Mouse (Mus musculus) retina, postnatal 7 days (tissue): ENCODE results near the gene Aox3.

Experiments used
- DNase-seq: peaks from one replicate; pipeline ENCODE4 v3.0.0-alpha.2; 2012; ENCODE audit warnings: low read depth, low spot score

Aox3 gene

DNA sequence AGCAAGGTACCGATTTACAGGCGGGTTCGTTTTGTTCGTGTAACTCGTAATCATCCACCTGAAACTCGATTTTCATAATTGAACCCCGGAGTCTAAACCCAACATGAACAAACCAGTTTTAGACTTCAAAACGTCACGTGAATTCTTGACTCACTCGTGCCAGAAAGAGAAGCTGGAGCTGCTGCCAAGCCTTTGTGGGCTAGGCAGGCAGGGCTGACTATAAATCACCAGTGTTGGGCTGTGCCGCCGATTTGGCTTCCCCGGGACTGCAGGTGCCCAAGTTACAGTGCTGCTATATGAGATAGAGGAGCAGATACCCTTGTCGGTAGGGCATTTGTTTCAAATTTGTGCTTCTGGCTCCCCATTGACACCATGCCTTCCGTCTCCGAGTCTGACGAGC lies 97.3 kb downstream of the Aox3 start, which contains the start of gene Aox4:
TSS of gene Aox4 (plus strand) at position 195 of the 400 bp plus-strand sequence.
- DNase-seq, result no peak

DNA sequence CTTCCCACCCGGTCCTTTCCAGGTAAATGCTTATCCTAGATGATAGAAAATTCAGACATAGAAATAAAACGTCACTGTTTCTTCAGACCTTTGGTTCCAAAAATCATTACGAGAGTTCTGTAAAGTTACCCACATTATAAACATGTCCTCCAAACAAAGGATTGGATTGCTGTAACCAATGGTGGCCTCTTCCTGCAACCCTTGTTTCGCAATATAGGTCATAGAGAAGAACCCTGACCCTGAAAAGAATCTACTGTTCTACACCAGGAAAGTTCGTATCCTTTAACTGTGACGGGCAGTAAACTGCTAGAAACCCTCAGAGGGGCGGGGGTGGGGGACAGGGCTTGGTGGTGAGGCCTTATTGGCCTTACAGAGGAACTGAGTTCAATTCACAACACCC lies 99.9 kb downstream of the Aox3 start:
- DNase-seq, result no peak

DNA sequence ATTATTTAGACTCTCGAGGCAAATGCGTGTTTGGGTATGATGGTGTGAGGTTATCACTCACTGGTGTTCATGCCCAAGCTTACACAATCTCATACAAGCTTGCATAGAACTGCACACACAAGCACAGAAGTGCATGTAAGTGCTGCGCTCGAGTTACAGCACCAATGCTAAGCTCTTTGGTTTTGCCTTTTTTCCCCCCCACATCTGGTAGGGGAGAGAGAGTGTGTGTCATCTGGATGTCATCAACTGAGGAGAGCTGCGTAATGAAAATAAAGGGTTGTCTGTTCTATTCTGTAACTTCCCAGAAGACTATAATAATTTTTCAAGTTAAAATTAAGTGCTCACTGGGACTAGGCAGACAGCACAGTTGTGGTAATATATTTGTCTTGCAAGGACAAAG lies 100.9 kb downstream of the Aox3 start:
- DNase-seq, result no peak

DNA sequence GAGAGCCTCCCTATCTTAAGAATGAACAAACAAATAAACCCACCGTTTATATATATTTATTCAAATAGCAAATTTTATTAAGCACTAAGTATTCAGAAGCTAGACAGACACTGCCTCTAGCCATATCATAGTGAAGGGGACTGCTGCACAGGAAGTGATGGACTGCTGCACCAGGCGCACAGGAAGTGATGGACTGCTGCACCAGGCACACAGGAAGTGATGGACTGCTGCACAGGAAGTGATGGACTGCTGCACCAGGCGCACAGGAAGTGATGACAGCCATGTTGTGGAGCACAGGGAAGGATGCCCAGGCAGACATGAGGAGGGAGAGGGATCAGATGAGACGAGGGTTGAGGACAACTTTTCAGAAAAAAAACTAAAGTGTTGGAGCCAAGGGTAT lies 102.4 kb downstream of the Aox3 start:
- DNase-seq, result no peak

DNA sequence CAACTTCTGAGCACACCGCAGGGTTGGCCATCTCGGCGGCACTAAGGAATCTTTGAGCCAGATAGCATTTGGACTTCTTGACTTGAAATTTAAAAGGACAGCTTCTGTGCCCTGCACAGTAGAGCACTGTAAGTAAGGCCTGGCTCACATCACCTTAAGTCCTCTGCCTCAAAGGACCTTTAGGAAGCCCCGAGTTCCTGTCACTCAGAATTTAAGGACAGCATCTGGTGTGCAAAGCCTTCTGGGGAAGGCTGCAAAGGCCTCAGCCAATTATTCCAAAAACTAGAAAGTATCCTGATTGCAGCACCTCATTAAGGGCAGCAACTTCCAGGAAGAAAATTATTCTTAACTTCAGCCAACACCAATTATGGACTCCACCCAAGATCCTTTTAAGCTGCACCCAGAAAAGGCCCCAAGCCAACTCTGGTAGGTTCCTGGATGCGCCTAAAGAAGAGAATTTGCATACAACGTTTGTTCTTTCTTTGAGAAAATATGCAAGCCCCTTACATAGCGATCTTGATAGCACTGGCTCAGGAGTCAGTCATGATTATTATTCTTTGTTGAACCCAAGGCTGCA lies 103.1 kb downstream of the Aox3 start:
- no peak for DNase-seq

DNA sequence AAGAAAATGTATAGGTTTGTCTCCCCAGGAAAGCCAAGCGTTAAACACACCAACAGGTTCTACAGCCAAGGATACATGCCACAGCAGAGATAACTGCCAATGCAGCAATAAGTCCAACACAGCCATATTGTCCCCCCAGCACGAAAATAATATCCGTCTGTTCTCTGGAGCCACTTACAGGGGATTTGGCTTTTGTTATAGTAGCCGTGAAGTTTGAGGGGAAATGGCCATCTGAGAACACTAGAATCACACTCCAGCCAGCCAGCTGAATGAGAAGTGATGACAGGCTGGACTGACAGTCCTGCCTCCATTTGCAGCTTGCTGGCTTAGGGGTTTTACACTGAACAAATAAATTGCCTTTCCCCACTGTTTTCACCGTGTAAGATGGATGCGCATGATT lies 108.1 kb downstream of the Aox3 start:
- DNase-seq, result no peak

DNA sequence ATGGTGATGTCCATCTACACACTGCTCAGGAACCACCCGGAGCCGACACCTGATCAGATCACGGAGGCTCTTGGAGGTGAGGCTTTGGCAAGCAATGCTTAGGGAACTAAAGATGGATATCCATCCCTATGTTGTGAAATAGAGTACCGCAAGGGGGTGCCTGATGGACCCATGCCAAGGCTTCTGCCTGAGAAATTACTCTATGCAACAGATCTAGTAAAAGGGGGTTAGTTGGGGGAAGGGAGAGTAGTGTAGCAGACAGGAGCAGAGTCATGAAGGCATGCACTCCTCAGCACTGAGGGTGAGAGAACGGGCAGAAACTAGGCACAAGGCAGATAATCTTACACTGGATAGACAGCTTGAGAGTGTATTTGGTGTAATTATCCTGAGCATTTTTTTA lies 108.9 kb downstream of the Aox3 start:
- no peak for DNase-seq

DNA sequence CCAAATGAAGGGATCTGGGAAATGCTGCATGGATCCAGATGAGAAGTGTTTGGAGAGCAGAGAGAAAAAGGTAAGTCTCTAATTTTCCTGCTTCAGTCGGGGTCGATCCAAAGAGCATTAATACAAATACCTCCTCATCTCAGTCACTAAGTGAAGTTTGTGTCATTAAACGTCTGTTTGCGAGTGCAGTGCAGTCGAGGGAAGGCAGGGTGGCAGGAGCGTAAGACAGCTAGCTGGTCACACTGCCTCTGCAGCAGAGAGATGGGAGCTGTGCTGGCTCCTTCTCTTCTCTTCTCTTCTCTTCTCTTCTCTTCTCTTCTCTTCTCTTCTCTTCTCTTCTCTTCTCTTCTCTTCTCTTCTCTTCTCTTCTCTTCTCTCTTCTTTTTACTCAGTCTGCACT lies 115.2 kb downstream of the Aox3 start:
- DNase-seq, result no peak

DNA sequence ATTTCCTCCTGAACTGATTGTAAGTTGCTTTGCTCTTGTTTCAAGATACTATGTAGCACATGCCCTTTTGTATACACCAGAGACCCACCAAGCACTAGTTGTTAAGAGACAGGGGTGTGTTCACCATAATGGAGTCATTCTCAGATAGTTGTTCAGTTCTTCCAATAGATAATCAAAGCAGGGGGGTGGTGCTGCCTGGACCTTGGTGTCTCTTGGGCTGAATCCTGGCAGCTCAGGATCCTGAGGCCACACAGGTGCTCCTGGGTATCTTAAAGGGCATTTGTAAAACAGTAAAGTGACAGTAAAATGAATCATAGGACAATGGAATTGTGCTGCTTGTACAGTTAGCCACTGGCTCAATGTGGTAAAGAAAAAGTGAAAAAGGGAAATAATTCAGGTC lies 116.0 kb downstream of the Aox3 start:
- no peak for DNase-seq

DNA sequence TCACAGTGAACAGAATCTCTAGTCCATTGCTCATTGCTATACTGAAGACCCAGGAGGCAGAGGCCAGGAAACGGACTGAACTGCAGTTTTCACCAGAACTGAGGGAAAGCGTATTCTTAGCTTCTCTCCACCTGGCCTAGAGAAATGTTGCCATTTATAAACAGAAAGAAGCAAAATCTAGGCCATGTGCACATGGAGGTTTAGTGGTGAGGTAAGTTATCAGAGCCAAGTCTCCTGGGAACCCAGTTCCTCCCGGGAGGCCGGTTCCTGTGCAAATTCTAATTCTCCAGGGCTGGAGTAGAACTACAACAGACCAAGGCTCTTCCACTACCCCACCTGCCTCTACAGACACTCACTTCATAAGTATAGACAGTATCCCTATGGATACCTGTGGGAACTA lies 116.8 kb downstream of the Aox3 start:
- DNase-seq, result no peak

DNA sequence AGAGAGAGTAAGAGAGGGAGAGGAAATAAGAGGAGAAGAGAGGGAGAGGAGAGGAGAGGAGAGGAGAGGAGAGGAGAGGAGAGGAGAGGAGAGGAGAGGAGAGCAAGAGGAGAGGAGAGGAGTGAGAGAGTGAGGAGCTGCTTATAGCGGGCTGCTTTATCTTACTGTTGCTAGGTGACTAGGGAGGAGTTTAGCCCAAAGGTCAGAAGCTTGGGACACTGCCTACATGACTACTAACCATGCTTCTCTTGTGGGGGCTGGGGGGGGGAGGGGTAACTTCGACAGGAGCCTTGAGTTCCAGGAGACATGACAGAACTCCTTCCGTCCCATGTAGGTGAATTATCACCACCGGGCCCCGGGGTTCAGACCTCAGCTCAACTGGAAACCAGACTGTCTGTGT lies 117.6 kb downstream of the Aox3 start:
- DNase-seq, result no peak

DNA sequence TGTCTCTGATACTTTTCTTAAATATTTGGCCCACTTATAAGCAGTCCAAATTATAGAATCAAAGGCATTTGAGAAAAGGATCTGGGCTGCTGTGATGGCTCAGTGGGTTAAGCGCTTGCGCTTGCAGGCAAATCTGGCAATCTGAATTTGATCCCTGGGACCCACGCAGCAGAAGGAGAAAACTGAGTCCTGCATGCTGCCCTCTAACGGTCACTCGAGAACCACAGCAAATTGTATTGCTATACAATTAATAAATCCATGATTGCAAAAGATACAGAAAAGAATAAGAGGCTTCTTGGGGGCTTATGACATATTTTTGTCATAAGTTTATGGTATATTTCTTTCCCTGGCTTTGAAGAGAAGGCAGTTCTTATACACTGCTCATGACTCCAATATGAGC lies 122.5 kb downstream of the Aox3 start:
- no peak for DNase-seq

DNA sequence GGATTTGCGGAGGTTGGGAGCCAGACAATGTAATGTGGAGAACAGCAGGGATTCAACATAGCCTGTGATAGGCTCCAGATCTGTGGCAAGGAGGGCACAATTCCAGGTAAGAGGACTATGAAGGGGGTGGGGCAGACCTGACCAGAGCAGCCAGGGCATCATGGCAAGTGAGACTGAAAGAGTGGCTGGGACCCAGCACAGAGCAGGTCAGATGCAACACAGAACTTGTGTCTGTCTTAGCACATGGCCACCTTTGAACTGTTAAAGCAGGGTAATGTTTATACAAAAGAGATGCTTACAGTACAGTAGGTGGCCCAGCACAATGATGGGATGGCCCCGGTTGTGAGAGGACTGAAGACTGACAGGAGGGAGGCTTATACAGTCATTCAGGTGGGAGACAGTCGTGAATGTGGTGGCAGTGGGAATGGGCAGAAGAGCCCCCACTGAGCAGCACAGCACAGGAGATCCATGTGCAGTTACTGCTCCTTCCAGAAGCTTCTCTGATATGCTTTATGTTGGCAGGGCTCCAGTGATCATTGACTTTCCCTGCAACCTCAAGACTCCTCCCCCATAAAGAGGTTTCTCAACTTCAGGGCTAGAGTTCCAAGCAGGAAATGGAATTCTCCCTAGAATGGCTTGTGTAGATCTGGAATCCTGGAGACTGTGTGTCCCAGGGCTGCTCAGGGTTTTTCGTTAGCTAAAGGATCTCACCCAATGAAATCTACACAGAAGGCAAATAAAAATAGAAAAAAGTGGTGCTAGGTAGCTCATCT lies 124.8 kb downstream of the Aox3 start:
- DNase-seq, result no peak

DNA sequence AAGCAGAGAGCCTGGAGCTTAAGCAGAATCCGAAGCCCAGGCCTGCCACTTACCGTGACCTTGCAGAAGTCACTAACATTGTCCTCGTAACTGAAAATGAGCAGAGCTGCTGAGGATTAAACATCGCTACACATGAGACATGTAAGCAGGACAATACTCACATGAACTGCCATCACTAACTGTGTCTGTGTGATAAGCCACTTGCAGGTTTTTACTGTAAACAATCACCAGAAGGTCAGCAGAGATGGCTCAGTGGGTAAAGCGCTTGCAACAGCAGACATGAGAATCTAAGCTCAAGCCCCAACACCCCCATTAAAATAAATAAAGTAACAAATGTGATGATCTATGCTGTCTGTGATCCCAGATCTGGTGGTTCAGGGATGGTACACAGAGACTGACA lies 125.5 kb downstream of the Aox3 start:
- no peak for DNase-seq

DNA sequence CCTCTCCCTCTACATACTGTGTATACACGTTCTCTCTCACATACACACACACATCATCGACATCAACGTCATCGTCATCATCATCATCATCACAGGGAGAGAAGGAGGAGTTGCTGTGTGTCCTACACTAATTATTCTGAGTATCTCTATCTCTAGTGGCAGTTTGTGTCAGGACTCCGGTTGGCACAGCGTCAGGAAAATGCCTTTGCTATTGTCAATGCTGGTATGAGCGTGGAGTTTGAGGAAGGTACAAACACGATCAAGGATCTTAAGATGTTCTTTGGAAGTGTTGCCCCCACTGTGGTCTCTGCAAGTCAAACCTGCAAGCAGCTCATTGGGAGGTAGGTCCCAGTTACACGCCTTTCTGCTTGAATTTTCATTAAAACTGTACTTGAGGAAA lies 126.0 kb downstream of the Aox3 start:
- no peak for DNase-seq

DNA sequence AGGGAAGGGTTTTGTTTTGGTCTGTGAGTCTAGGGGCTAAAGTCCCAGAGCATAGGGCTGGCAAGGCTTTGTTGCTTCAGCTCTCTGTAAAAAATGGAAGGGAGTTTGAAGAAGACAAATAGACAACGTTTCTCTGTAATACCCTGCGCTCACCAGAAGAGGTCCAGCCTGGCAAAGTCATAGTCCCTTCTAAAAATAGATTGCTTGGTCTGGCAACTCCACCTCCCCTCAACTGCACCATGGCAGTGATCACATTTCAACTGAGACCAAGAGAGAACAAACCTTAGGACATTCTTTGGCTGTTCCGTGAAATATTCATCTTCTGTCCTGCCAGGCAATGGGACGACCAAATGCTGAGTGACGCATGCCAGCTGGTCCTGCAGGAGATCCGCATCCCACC lies 127.4 kb downstream of the Aox3 start:
- no peak for DNase-seq

DNA sequence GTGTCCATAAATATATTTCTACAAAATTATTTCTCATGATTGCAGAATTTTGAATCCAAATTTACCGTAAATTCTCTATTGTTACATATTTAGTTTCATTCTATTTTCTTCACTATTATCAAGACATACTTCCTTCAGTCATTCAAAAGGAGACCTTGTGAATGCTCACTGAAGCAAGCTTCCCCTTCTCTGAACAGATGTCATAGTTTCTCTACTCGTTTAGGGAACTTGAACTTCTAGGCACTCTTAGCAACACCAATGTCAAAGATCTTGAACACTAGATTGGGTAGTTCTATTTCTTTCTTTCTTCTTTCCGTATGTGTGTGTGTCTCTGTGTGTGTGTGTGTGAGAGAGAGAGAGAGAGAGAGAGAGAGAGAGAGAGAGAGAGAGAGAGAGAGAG lies 131.6 kb downstream of the Aox3 start:
- DNase-seq, result no peak

DNA sequence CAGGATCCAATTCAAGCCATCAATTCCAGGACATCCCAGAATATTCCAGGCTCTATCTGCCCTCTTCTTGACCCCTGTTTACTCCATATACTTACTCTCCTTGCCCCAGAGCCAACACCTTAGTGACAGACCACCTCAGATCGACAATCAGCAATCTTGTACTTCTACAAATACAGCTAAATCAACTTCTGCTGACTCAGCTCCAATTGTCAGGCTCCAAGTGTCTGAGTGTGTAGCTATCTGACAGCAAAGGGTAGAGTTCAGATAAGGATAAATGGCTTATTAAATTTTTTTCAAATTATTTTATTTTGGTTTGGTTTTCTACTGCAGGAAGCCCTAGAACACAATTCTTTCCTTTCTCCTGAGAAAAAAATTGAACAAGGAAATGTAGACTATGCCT lies 135.6 kb downstream of the Aox3 start:
- DNase-seq, result no peak
